Mouse (Mus musculus): ENCODE measurements around the gene 0610009B22Rik. TPM values are rescaled to one million over a fixed set of nuclear protein-coding genes. Genes with fewer than 3 reads are reported as not detected.
A peak's percentile ranks its signal among the peaks of the same experiment; 100 is the strongest.
"Not testable (repeated sequence)": the region's sequence is repeated elsewhere in the genome, so short reads cannot be mapped to it uniquely, and the experiment has no call there.

0610009B22Rik gene
- 95.1 and 101 TPM in 2 replicates for polyA plus RNA-seq (2015; fragmentation: Nextera tagmentation; extraction: Ambion mirVana)

DNA sequence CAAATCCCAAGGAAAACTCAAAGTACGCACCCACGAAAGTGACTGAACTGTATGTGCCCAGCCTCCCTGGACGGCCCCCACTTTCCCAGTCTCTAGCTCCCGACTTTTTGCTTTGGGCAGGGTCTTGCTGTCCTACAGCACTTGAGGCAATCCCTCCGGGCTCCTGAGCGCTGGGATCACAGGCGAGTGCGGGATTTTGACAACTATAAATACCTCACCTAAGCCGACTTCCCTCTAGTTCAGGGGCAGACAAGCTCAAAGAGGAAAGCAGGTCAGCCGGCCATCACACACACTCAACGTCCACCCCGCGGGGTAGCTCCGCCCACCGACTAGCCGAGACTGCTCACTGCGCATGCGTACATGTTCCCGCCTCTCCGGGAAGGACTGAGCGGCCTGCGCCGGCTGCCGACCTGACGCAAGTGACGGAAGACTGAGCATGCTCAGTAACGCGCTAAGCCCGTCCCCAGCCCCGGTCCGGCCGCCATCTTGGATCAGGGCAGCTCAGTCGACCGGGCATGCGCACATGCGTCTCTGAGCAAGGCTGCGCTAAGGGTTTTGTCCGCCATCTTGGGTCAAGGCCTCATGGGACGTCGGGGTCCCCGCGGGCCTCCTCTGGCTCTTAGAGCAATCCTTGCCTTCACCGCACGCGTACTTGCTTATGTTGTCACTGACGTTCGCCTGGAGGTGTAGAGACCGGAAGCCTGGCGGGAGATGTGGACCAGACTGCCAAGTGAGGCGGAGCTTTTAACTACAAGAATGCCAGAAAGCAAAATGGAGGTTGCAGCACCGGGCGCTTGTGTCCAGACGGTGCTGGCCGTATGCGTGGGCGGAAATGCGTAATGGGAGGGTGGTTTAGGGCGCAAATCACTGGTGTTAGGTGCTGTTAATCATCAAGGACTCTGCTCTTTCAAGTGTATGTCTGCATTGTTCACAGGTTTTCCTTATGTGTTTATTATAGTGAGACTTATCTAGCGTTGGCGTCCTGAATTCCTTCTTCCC is at the start of gene 0610009B22Rik:
TSS of gene 0610009B22Rik (minus strand) at position 545 of the 999 bp plus-strand sequence.
- Histone ChIP-seq H3K36me3 (peaks cover 10% of the 10 kb centered on the region), H3K9ac (peak within 1 kb of the TSS; percentile 83), H3K4me2 (peak within 1 kb of the TSS; percentile 87), H3K4me1 (replicated peaks) (peaks cover 22% of the 10 kb centered on the region), H3K4me3 (peak within 1 kb of the TSS; percentile 77), H3K27me3 (no peaks in the 10 kb centered on the region), H3K9me3 (no peaks in the 10 kb centered on the region), H3K27ac (replicated peaks) (peak within 1 kb of the TSS; percentile 100)
- ATAC-seq (ENCODE audit: low FRiP score, low read depth): peak; percentile 100
- under 1% methylated on average over 60 of the region's 60 CpGs for WGBS

DNA sequence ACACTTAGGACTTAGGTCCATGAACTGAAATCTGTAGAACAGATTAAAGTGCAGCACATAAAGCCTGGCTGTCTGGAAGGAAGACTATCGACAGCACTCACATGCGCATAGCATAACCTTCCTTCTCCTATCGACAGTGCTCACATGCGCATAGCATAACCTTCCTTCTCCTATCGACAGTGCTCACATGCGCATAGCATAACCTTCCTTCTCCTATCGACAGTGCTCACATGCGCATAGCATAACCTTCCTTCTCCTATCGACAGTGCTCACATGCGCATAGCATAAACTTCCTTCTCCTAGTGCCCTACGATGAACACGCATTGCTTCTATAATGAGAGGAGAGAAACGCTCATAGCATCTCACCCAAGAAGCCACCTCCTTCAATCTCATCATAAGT is 45.5 kb upstream of the 0610009B22Rik start:
- H3K9me3 ChIP-seq; H3K27ac ChIP-seq (replicated peaks); H3K4me3 ChIP-seq; H3K4me1 ChIP-seq (replicated peaks); ATAC-seq (ENCODE audit: low FRiP score, low read depth); H3K4me2 ChIP-seq; H3K27me3 ChIP-seq; H3K9ac ChIP-seq: not testable (repeated sequence)
- 94% methylated on average over 13 of the region's 13 CpGs for WGBS
- peaks cover 47% of the 10 kb centered on the region for H3K36me3 ChIP-seq

GRCm38 (mm10) chr11:51732883-51733282 is 44.2 kb upstream of the 0610009B22Rik start:
- Histone ChIP-seq H3K4me2 (no peak overlapping the region), H3K27ac (replicated peaks) (no peak overlapping the region), H3K9ac (no peak overlapping the region), H3K4me3 (no peak overlapping the region), H3K27me3 (no peaks in the 10 kb centered on the region), H3K4me1 (replicated peaks) (no peaks in the 10 kb centered on the region), H3K36me3 (peaks cover 50% of the 10 kb centered on the region), H3K9me3 (no peaks in the 10 kb centered on the region)
- 95% methylated on average over 1 of the region's 1 CpGs for WGBS
- ATAC-seq (ENCODE audit: low FRiP score, low read depth): no peak

DNA sequence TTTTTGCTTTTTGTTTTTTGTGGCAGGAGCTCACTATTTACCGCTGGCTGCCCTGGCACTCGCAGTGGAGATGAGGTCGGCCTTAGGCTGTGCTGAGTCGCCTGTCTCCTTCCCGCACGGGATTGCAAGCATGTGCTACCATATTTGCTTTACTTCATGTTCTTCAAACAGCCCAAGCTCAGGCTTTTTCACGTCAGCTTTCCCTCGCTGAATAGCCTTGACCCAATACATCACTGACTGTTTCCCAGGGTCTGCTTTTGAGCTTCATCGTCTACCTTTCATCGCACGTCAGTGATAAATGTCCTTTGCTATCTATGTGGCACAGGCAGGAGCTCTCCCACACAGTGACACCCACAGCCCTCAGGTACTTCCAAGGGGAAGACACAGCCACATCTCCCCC is 32.4 kb upstream of the 0610009B22Rik start:
- Histone ChIP-seq H3K4me3 (no peak overlapping the region), H3K4me2 (no peak overlapping the region), H3K4me1 (replicated peaks) (no peaks in the 10 kb centered on the region), H3K9ac (no peak overlapping the region), H3K27me3 (no peaks in the 10 kb centered on the region), H3K36me3 (peaks cover 79% of the 10 kb centered on the region), H3K9me3 (no peaks in the 10 kb centered on the region), H3K27ac (replicated peaks) (no peak overlapping the region)
- ATAC-seq (ENCODE audit: low FRiP score, low read depth): no peak
- 92% methylated on average over 11 of the region's 11 CpGs for WGBS

DNA sequence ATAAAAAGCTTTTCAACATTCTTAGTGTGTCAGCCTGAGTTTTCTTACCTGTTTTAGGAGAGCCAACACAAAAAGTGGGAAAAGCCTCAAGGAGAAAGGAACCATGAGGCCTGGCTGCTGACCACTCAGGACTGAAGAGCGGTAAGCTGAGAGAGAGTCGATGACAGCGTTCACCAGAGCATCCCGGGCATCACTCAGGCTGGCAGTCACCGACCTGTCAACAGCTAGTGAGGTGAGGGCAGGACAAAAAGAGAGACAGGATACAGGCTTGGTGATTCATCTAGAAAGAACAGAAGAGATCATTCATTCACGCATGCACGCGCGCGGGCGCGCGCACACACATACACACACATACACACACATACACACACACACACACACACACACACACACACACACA is 18.4 kb upstream of the 0610009B22Rik start:
- 93% methylated on average over 13 of the region's 13 CpGs for WGBS
- peaks cover 70% of the 10 kb centered on the region for H3K36me3 ChIP-seq
- no peaks in the 10 kb centered on the region for H3K4me1 ChIP-seq (replicated peaks)
- H3K4me2 ChIP-seq: no peak overlapping the region
- no peak overlapping the region for H3K27ac ChIP-seq (replicated peaks)
- H3K9me3 ChIP-seq: no peaks in the 10 kb centered on the region
- no peaks in the 10 kb centered on the region for H3K27me3 ChIP-seq
- H3K9ac ChIP-seq: no peak overlapping the region
- H3K4me3 ChIP-seq: no peak overlapping the region
- no peak for ATAC-seq (ENCODE audit: low FRiP score, low read depth)

DNA sequence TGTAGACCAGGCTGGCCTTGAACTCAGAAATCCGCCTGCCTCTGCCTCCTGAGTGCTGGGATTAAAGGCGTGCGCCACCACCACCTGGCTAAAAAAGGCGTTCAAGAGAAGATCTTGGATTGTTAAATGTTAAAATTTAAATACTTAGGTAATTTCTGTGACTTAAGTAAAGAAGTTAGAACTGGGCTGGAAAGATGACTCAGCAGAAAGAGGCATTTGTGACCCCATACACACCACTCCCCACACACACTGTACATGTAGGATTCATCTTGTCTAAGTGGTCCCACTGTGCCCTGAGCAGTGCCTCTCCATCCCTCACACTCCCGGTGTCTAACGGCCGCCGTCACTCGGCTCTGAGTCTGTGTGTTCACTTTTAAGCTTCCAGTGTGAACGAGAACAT is 17.8 kb upstream of the 0610009B22Rik start:
- Histone ChIP-seq H3K36me3 (peaks cover 69% of the 10 kb centered on the region), H3K27me3 (no peaks in the 10 kb centered on the region), H3K9ac (no peak overlapping the region), H3K4me3 (no peak overlapping the region), H3K4me2 (no peak overlapping the region), H3K9me3 (no peaks in the 10 kb centered on the region), H3K27ac (replicated peaks) (no peak overlapping the region), H3K4me1 (replicated peaks) (no peaks in the 10 kb centered on the region)
- ATAC-seq (ENCODE audit: low FRiP score, low read depth): no peak
- 95% methylated on average over 10 of the region's 10 CpGs for WGBS

DNA sequence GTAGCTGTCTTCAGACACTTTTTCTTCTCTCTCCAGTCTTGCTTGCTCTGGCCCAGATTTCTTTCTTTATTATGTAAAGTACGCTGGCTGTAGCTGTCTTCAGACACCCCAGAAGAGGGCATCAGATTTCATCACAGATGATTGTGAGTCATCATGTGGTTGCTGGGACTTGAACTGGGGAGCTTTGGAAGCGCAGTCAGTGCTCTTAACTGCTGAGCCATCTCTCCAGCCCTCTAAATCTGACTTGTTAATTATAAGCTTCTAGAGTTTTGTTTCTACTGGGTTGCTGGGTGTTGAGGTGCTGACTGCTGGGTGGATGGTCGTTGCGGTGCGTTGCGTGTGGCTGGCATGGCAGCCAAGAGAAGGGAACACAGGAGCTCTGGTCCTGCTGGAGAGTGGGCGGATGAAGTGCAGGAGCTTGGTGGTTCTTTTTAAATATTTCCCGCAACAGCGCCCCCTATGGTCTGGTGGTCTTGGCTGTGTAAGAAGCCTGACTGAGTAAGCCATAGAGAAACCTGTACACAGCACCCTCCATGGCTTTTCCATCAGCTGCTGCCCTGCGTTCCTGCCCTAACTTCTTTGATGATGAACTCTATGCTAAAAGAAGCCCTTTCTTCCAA is 14.8 kb upstream of the 0610009B22Rik start:
- 63% methylated on average over 10 of the region's 10 CpGs for WGBS
- Histone ChIP-seq H3K27ac (replicated peaks) (no peak overlapping the region), H3K9me3 (no peaks in the 10 kb centered on the region), H3K9ac (no peak overlapping the region), H3K4me1 (replicated peaks) (no peaks in the 10 kb centered on the region), H3K4me3 (no peak overlapping the region), H3K36me3 (peaks cover 70% of the 10 kb centered on the region), H3K27me3 (no peaks in the 10 kb centered on the region), H3K4me2 (no peak overlapping the region)
- ATAC-seq (ENCODE audit: low FRiP score, low read depth): no peak

- Histone ChIP-seq H3K36me3 (peaks cover 69% of the 10 kb centered on the region), H3K9me3 (no peaks in the 10 kb centered on the region), H3K4me3 (no peak overlapping the region), H3K4me1 (replicated peaks) (no peaks in the 10 kb centered on the region), H3K27ac (replicated peaks) (no peak overlapping the region), H3K27me3 (no peaks in the 10 kb centered on the region), H3K4me2 (no peak overlapping the region), H3K9ac (no peak overlapping the region)
- WGBS: 87% methylated on average over 3 of the region's 3 CpGs
- ATAC-seq (ENCODE audit: low FRiP score, low read depth): no peak
Observed at GRCm38 (mm10) chr11:51702831-51703230, 14.2 kb upstream of the 0610009B22Rik start.

- no peak overlapping the region for H3K9ac ChIP-seq
- no peak overlapping the region for H3K27ac ChIP-seq (replicated peaks)
- no peak overlapping the region for H3K4me3 ChIP-seq
- peaks cover 50% of the 10 kb centered on the region for H3K36me3 ChIP-seq
- H3K4me2 ChIP-seq: no peak overlapping the region
- peaks cover under 1% of the 10 kb centered on the region; the same call in 1 of the 2 replicates for H3K4me1 ChIP-seq (replicated peaks)
- H3K9me3 ChIP-seq: no peaks in the 10 kb centered on the region
- 94% methylated on average over 3 of the region's 3 CpGs for WGBS
- ATAC-seq (ENCODE audit: low FRiP score, low read depth): no peak
- no peaks in the 10 kb centered on the region for H3K27me3 ChIP-seq
Observed at GRCm38 (mm10) chr11:51694984-51695383, 6.3 kb upstream of the 0610009B22Rik start.

DNA sequence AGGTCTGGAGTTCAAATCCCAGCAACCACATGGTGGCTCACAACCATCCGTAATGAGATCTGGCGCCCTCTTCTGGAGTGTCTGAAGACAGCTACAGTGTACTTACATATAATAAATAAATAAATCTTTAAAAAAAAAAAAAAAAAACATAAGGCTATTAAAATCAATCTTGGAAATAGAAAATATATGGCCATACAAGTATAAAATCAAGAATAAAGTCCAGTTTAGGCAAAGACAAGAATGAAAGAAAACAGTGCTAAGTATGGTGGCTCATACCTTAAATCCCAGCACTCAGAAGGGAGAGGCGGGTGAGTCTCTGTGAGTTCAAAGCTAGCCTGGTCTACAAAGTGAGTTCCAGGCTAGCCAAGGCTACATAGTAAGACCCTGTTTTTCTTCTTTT is 1.9 kb upstream of the 0610009B22Rik start:
- Histone ChIP-seq H3K36me3 (peaks cover 12% of the 10 kb centered on the region), H3K4me1 (replicated peaks) (peaks cover 22% of the 10 kb centered on the region)
- H3K4me3 ChIP-seq; H3K9me3 ChIP-seq; H3K27ac ChIP-seq (replicated peaks); H3K27me3 ChIP-seq; ATAC-seq (ENCODE audit: low FRiP score, low read depth); H3K9ac ChIP-seq; H3K4me2 ChIP-seq: not testable (repeated sequence)
- WGBS: 65% methylated on average over 3 of the region's 3 CpGs

GRCm38 (mm10) chr11:51689343-51689742 is 669 bp upstream of the 0610009B22Rik start:
- peak overlapping the region; percentile 73 for H3K9ac ChIP-seq
- 21% methylated on average over 6 of the region's 6 CpGs for WGBS
- peak overlapping the region; percentile 87 for H3K4me2 ChIP-seq
- peaks cover 22% of the 10 kb centered on the region for H3K4me1 ChIP-seq (replicated peaks)
- peak overlapping the region; percentile 77 for H3K4me3 ChIP-seq
- peak overlapping the region; percentile 100 for H3K27ac ChIP-seq (replicated peaks)
- H3K9me3 ChIP-seq: no peaks in the 10 kb centered on the region
- H3K36me3 ChIP-seq: peaks cover 11% of the 10 kb centered on the region
- no peak for ATAC-seq (ENCODE audit: low FRiP score, low read depth)
- H3K27me3 ChIP-seq: no peaks in the 10 kb centered on the region

DNA sequence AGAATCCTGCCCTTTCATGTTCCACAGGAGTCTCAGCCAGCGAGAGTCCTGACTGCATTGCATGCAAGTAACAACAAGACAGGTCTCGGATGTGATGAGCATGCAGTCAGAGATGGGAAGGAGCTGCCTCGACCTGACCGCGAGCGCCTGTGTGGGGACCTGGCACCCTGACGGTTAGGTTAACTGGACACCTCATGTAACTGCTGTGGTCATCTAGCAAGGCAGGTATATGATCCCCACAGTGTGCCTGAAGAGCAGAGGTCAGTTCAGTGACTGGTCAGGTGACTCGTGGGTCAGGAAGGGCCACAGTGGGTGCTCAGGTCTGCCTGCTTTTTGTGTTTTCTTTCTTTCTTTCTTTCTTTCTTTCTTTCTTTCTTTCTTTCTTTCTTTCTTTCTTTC is 6.7 kb downstream of the 0610009B22Rik start:
- Histone ChIP-seq H3K9me3 (no peaks in the 10 kb centered on the region), H3K9ac (no peak overlapping the region)
- WGBS: 48% methylated on average over 8 of the region's 8 CpGs

More for the DNA sequence above, 6.7 kb downstream of the 0610009B22Rik start:
- Histone ChIP-seq H3K27ac (replicated peaks) (no peak overlapping the region), H3K27me3 (no peaks in the 10 kb centered on the region), H3K4me1 (replicated peaks) (0 out of 2 replicates have a peak, but pooled peaks cover 3% of the 10 kb centered on the region), H3K36me3 (peaks cover 2% of the 10 kb centered on the region), H3K4me3 (no peak overlapping the region), H3K4me2 (no peak overlapping the region)
- no peak for ATAC-seq (ENCODE audit: low FRiP score, low read depth)
